Mouse (Mus musculus) liver, adult (tissue): Measurements from ENCODE around the gene Rpl9-ps1.

Source experiments
- GATA4 ChIP-seq: IDR thresholded peaks from 2 replicates; pipeline ENCODE4 v1.6.1; 2014; ENCODE audit warnings: mild to moderate bottlenecking, low read length; ENCODE audit not compliant: insufficient replicate concordance

Gene Rpl9-ps1

DNA sequence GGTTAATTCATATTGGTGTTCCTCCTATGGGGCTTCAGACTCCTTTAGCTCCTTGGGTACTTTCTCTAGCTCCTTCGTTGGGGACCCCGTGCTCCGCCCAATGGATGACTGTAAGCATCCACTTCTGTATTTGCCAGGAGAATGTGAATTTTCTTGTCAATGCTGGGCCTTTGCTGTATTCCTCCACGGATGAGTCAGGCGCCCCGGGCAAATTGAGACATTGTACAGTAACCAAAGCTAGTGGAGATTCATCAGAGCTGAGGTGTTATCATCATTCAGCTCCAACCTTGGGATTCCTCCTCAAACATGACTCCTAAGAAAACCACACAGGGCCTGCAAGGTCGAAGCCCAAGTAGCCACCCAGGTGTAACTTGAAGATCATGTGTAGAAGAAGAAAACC, 47.6 kb downstream of the Rpl9-ps1 start:
- no peak for TF ChIP-seq GATA4

DNA sequence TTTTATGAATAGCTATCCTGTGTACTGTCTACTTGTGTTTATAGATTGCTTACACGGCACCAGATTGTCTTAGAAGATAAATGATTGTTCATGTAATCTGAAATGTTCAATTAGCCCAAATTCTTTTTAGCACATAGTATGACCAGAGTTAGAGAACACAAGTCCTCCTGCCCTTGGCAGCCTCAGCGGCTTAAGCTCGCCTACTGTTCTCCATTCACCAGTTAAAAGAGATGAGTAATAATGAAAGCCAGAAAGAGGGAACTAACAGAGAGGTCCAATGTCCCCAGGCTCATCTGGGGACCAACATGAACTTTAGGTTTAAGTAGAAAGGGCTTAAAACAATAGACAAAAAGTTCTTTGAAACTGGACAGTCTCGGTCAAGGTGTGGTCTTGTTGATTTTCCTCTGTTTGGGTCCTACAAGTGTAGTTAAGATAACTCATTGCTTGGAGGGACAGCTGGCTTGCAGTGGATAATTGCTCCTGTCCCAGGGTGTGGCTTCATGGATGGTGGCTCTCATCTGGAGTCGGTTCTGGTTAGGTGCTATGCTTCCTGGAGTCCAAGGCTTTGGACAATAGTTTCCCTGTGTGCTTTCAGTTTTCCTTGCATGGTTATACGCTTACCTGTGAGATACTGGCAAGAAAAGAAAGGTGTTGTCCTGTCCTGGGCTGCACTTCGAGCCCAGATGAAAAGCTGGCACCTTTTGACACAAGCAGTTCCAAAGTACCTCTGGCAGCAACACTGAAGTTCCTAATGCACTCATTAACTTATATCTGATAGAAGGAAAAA, 49.6 kb downstream of the Rpl9-ps1 start:
- TF ChIP-seq GATA4: no peak
